Mouse (Mus musculus): ENCODE measurements around the gene Gm17617.

Gene Gm17617

GRCm38 (mm10) chr13:55114375-55114774, 19.0 kb downstream of the Gm17617 start:
- DNase-seq: no peak

GRCm38 (mm10) chr13:55107694-55108093, 25.7 kb downstream of the Gm17617 start:
- DNase-seq: no peak

- DNase-seq: no peak
Observed at GRCm38 (mm10) chr13:55107116-55107515, 26.2 kb downstream of the Gm17617 start.

GRCm38 (mm10) chr13:55105953-55106691, 27.2 kb downstream of the Gm17617 start:
- peak; percentile 39 for DNase-seq

- peak; percentile 98 for DNase-seq
Observed at GRCm38 (mm10) chr13:55105045-55105952, 28.0 kb downstream of the Gm17617 start, which contains the start of gene Zfp346. Gene Zfp346 (plus strand): TSS chr13:55105311.

GRCm38 (mm10) chr13:55103351-55103750, 30.0 kb downstream of the Gm17617 start:
- DNase-seq: peak; percentile 28

GRCm38 (mm10) chr13:55102366-55102765, 31.0 kb downstream of the Gm17617 start:
- DNase-seq: no peak

GRCm38 (mm10) chr13:55101627-55102026, 31.7 kb downstream of the Gm17617 start:
- peak; percentile 21 for DNase-seq

- peak; percentile 68 for DNase-seq
Observed at GRCm38 (mm10) chr13:55099726-55100478, 33.4 kb downstream of the Gm17617 start, which contains the start of gene Uimc1. Gene Uimc1 (minus strand): TSS chr13:55100300.

GRCm38 (mm10) chr13:55099066-55099725, 34.2 kb downstream of the Gm17617 start:
- peak; percentile 56 for DNase-seq

- peak; percentile 20 for DNase-seq
Observed at GRCm38 (mm10) chr13:55097841-55098240, 35.5 kb downstream of the Gm17617 start.

GRCm38 (mm10) chr13:55092588-55092987, 40.8 kb downstream of the Gm17617 start:
- DNase-seq: no peak

Data from cerebellum, adult 9-10 months (tissue).